Mouse (Mus musculus) gastrocnemius, postnatal 14 days (tissue): Measurements from ENCODE around the gene Cdh18. TPM values are rescaled to one million over a fixed set of nuclear protein-coding genes. Genes with fewer than 3 reads are reported as not detected.
A peak's percentile ranks its signal among the peaks of the same experiment; 100 is the strongest.
"Not testable (repeated sequence)": the region's sequence is repeated elsewhere in the genome, so short reads cannot be mapped to it uniquely, and the experiment has no call there.

Experiments used
- DNase-seq: peaks from one replicate; pipeline ENCODE4 v3.0.0; 2021; ENCODE audit warnings: mixed read lengths
- intact Hi-C: fragments of 180-260 bp; cut with DNase I; formaldehyde crosslinking; loops from one replicate; pipeline ENCODE4 v1.15.1; 2025; ENCODE audit warnings: low total_unique reads
- total RNA-seq, 2 experiments: library from RNA; stranded (reverse); gene quantifications; 2 replicates each; pipeline ENCODE4 v1.2.3; 2021

Cdh18 gene
- total RNA-seq, 2 experiments from 2014 or later, result 0.13 to 0.27 TPM

- intact Hi-C loops, result no loop called here
- no peak for DNase-seq
Measured at GRCm38 (mm10) chr15:22898208-22898607, 349.4 kb downstream of the Cdh18 start.

GRCm38 (mm10) chr15:22914444-22914843, 365.6 kb downstream of the Cdh18 start:
- intact Hi-C loops, result no loop called here
- DNase-seq, result no peak

GRCm38 (mm10) chr15:22934293-22934692, 385.5 kb downstream of the Cdh18 start:
- intact Hi-C loops, result no loop called here
- no peak for DNase-seq

GRCm38 (mm10) chr15:22947234-22947633, 398.4 kb downstream of the Cdh18 start:
- no peak for DNase-seq
- intact Hi-C loops, result no loop called here

GRCm38 (mm10) chr15:22969424-22969823, 420.6 kb downstream of the Cdh18 start:
- intact Hi-C loops, result no loop called here

GRCm38 (mm10) chr15:22980136-22980535, 431.3 kb downstream of the Cdh18 start:
- intact Hi-C loops, result no loop called here
- DNase-seq, result no peak

More at GRCm38 (mm10) chr15:22969424-22969823, 420.6 kb downstream of the Cdh18 start:
- no peak for DNase-seq

- intact Hi-C loops, result no loop called here
- no peak for DNase-seq
Measured at GRCm38 (mm10) chr15:22984647-22985046, 435.8 kb downstream of the Cdh18 start.

GRCm38 (mm10) chr15:23016680-23017079, 467.9 kb downstream of the Cdh18 start:
- no peak for DNase-seq
- intact Hi-C loops, result no loop called here

- intact Hi-C loops, result no loop called here
- no peak for DNase-seq
Measured at GRCm38 (mm10) chr15:23021151-23021550, 472.3 kb downstream of the Cdh18 start.

- intact Hi-C loops, result no loop called here
- no peak for DNase-seq
Measured at GRCm38 (mm10) chr15:23022635-23023034, 473.8 kb downstream of the Cdh18 start.

- DNase-seq, result no peak
- intact Hi-C loops, result no loop called here
Measured at GRCm38 (mm10) chr15:23035551-23036207, 486.9 kb downstream of the Cdh18 start.

- DNase-seq, result peak; percentile 61
Measured at GRCm38 (mm10) chr15:23036208-23037065, 487.6 kb downstream of the Cdh18 start.

GRCm38 (mm10) chr15:23037561-23037960, 488.7 kb downstream of the Cdh18 start:
- DNase-seq, result no peak
- intact Hi-C loops, result no loop called here

More at GRCm38 (mm10) chr15:23036208-23037065, 487.6 kb downstream of the Cdh18 start:
- intact Hi-C loops, result no loop called here

- DNase-seq, result no peak
- intact Hi-C loops, result no loop called here
Measured at GRCm38 (mm10) chr15:23046127-23046785, 497.4 kb downstream of the Cdh18 start.

- no peak for DNase-seq
- intact Hi-C loops, result no loop called here
Measured at GRCm38 (mm10) chr15:23052006-23052405, 503.2 kb downstream of the Cdh18 start.

GRCm38 (mm10) chr15:23085326-23085725, 536.5 kb downstream of the Cdh18 start:
- DNase-seq, intact Hi-C loops: not testable (repeated sequence)

- DNase-seq, result no peak
- intact Hi-C loops, result no loop called here
Measured at GRCm38 (mm10) chr15:23087535-23087934, 538.7 kb downstream of the Cdh18 start.

GRCm38 (mm10) chr15:23096601-23097000, 547.8 kb downstream of the Cdh18 start:
- intact Hi-C loops, result no loop called here
- no peak for DNase-seq

GRCm38 (mm10) chr15:23104668-23105380, 556.0 kb downstream of the Cdh18 start:
- no peak for DNase-seq
- intact Hi-C loops, result no loop called here
